Mouse (Mus musculus): ENCODE measurements around the gene Col5a1. TPM values are rescaled to one million over a fixed set of nuclear protein-coding genes. Genes with fewer than 3 reads are reported as not detected.

Gene Col5a1
- polyA plus RNA-seq, 1 experiment from 2014 or later: 5.4 TPM

DNA sequence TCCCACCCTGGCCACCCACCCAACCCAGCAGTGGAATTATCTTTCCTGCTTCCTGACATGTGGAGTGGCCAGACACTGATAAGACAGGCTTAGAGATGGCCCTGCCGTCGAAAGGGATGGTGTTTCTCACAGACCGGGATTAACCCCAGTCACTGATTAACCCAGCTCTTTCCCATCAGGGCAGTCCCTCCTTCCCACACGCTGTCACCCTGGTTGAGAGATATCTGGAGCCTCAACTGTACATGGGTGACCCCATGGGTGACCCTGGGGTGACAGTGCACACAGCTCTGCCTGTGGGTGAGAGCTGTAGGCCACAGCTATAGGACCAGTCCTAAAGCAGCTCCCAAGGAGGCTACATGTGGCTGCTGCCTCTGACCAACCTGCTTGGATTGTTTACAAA is 15.2 kb upstream of the Col5a1 start:
- 76% methylated on average over 4 of the region's 4 CpGs for WGBS
- no peak overlapping the region for H3K4me3 ChIP-seq

DNA sequence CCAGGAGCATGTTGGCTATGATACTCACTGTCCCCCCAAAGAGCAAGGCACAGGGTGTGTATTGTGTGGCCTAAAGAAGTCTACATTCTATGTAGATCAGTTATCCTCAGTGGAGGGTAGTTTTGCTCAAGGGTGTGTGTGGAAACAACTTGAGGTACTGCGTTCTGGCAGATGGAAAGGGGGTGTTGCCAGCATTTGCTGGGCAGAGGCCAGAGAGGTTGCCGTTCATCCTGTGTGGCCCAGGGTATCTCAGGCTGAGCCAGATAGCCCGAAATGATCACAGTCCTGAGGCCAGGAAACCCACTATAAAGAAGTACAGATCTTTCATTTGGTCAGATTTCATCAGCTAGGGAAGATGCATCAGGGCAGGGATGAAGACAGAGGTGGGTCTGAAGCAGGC is 13.9 kb upstream of the Col5a1 start:
- peaks cover 15% of the 10 kb centered on the region for H3K4me1 ChIP-seq
- no peaks in the 10 kb centered on the region for H3K36me3 ChIP-seq
- no peak overlapping the region for H3K9ac ChIP-seq (replicated peaks)
- H3K4me3 ChIP-seq: no peak overlapping the region
- ATAC-seq (replicated peaks): no peak
- no peaks in the 10 kb centered on the region for H3K9me3 ChIP-seq
- H3K4me2 ChIP-seq (replicated peaks): no peak overlapping the region
- no peaks in the 10 kb centered on the region for H3K27me3 ChIP-seq
- 56% methylated on average over 3 of the region's 3 CpGs for WGBS
- H3K27ac ChIP-seq (replicated peaks): no peak overlapping the region

More for the DNA sequence above, 15.2 kb upstream of the Col5a1 start:
- H3K27ac ChIP-seq (replicated peaks): no peak overlapping the region
- H3K27me3 ChIP-seq: no peaks in the 10 kb centered on the region
- no peaks in the 10 kb centered on the region for H3K36me3 ChIP-seq
- no peak overlapping the region for H3K9ac ChIP-seq (replicated peaks)
- no peaks in the 10 kb centered on the region for H3K9me3 ChIP-seq
- ATAC-seq (replicated peaks): no peak
- no peak overlapping the region for H3K4me2 ChIP-seq (replicated peaks)
- H3K4me1 ChIP-seq: peaks cover 3% of the 10 kb centered on the region

GRCm38 (mm10) chr2:27873030-27873429 is 13.2 kb upstream of the Col5a1 start:
- no peak overlapping the region for H3K4me3 ChIP-seq
- peaks cover 16% of the 10 kb centered on the region for H3K4me1 ChIP-seq
- no peak overlapping the region for H3K27ac ChIP-seq (replicated peaks)
- no peaks in the 10 kb centered on the region for H3K9me3 ChIP-seq
- no peak overlapping the region for H3K9ac ChIP-seq (replicated peaks)
- no peak for ATAC-seq (replicated peaks)
- H3K4me2 ChIP-seq (replicated peaks): no peak overlapping the region
- 87% methylated on average over 5 of the region's 5 CpGs for WGBS
- H3K36me3 ChIP-seq: no peaks in the 10 kb centered on the region
- H3K27me3 ChIP-seq: no peaks in the 10 kb centered on the region

DNA sequence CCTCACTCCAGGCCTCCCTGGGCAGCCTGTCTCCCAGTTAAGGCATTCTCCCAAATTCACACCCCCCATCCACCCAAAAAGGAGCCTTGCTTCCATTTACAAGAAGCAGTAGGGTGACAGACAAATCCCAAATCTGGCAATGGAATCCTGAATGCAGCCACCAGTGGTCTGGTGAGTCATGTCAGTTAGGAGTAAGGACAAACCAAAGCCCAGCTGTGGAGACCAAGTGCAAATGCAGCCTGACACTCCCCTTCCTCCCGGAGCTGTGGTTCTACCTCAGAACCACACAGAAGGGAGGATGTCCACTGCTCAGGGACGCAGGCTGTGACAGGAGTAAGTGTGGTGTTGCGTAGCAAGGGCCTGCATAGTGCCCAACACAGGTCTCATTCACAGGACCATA is 11.6 kb upstream of the Col5a1 start:
- ATAC-seq (replicated peaks): no peak
- no peak overlapping the region for H3K4me3 ChIP-seq
- no peaks in the 10 kb centered on the region for H3K9me3 ChIP-seq
- H3K27me3 ChIP-seq: no peaks in the 10 kb centered on the region
- no peak overlapping the region for H3K27ac ChIP-seq (replicated peaks)
- H3K4me2 ChIP-seq (replicated peaks): no peak overlapping the region
- H3K4me1 ChIP-seq: peaks cover 16% of the 10 kb centered on the region
- 84% methylated on average over 3 of the region's 3 CpGs for WGBS
- H3K9ac ChIP-seq (replicated peaks): no peak overlapping the region
- H3K36me3 ChIP-seq: no peaks in the 10 kb centered on the region

DNA sequence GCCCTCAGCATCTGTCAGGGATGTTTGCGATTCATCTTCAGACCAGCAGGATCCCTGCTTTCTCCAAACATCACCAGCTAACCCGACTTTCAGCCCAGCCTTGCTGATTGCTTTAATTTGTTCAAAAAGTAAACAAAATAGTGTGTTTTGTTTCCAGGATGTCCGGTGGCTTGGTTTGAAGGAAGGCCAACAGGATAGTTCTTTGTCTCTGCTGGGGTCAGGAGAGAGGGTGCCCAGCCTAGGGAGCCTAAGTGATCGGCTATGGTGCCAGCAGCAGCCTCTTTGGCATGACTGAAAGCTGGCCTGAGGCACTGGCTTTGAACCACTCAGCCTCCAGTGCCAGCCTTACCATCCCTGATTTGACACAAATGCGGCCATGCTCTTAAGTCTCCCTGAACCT is 11.0 kb upstream of the Col5a1 start:
- Histone ChIP-seq H3K9ac (replicated peaks) (no peak overlapping the region), H3K36me3 (no peaks in the 10 kb centered on the region), H3K27me3 (no peaks in the 10 kb centered on the region), H3K9me3 (no peaks in the 10 kb centered on the region), H3K27ac (replicated peaks) (no peak overlapping the region), H3K4me2 (replicated peaks) (no peak overlapping the region), H3K4me3 (no peak overlapping the region), H3K4me1 (peaks cover 16% of the 10 kb centered on the region)
- 70% methylated on average over 5 of the region's 5 CpGs for WGBS
- ATAC-seq (replicated peaks): no peak

GRCm38 (mm10) chr2:27875786-27876185 is 10.4 kb upstream of the Col5a1 start:
- Histone ChIP-seq H3K27me3 (no peaks in the 10 kb centered on the region), H3K4me2 (replicated peaks) (no peak overlapping the region), H3K9ac (replicated peaks) (no peak overlapping the region), H3K4me1 (peaks cover 16% of the 10 kb centered on the region), H3K27ac (replicated peaks) (peak overlapping the region; percentile 12; the same call in 1 of the 2 replicates), H3K36me3 (no peaks in the 10 kb centered on the region), H3K4me3 (no peak overlapping the region), H3K9me3 (no peaks in the 10 kb centered on the region)
- ATAC-seq (replicated peaks): no peak
- WGBS: 78% methylated on average over 5 of the region's 5 CpGs

DNA sequence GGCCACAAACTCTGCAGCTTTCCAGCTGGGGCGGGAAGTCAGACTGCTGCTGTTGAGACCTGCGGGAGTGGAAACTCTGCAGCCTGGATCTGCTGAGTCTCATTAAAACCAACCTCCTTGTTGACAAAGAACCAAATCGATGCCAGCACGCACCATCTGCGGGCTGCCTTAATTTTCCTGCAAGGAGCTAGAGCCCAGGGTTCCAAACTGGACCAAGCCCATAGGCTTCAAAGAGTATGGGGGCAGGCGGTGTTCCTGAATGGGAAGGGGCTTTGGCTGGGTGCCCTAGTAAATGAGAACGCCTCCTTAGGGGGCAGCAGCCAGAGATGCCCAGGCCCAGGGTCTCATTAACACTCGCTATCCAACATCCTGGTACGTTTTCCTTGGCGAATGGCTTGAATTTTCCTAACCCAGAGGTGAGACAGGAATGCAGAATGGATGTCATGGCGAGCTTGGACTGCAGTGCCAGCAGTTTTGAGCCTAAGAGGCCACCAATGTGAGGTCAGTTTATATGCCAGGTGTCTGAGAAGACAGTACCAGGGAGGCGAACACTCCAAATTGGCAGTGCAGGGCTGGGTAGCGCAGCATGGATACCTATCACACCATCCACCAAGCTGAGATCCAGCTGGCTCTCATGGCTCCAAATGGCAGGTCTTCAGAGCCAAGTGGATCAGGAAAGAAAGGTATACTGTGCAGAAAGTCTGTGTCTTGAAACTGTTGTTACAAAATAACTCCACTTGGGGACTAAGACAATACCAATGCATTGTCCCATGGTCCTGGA is 9.3 kb upstream of the Col5a1 start:
- peak overlapping the region; percentile 61 for H3K27ac ChIP-seq (replicated peaks)
- peak; percentile 32 for ATAC-seq (replicated peaks)

DNA sequence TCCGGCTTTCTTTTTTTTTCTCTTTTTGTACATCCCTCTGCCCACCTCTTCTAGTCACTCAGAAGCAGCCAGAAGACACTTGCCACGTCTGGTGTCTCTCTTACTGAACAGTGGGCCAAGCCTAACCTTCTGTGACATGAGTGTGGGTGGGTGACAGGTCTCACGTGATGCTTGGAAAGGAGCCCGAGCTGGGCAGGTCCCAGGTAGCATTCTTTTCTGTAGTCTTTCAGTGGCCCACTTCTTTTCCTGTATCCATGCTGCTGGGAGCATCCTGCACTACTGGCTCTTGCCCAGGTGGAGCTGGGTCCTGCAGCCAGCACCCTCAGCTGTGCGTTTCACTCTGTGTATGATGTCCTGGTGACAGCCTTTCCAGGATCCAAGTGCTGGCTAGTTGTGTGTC is 8.2 kb upstream of the Col5a1 start:
- no peak for ATAC-seq (replicated peaks)
- H3K4me1 ChIP-seq: peaks cover 16% of the 10 kb centered on the region
- no peak overlapping the region for H3K4me3 ChIP-seq
- no peaks in the 10 kb centered on the region for H3K36me3 ChIP-seq
- H3K27ac ChIP-seq (replicated peaks): no peak overlapping the region
- WGBS: 75% methylated on average over 5 of the region's 5 CpGs
- H3K4me2 ChIP-seq (replicated peaks): no peak overlapping the region
- no peaks in the 10 kb centered on the region for H3K9me3 ChIP-seq
- no peak overlapping the region for H3K9ac ChIP-seq (replicated peaks)
- H3K27me3 ChIP-seq: no peaks in the 10 kb centered on the region

More for the DNA sequence above, 9.3 kb upstream of the Col5a1 start:
- no peaks in the 10 kb centered on the region for H3K9me3 ChIP-seq
- H3K9ac ChIP-seq (replicated peaks): no peak overlapping the region
- no peak overlapping the region for H3K4me2 ChIP-seq (replicated peaks)
- 57% methylated on average over 13 of the region's 13 CpGs for WGBS
- peaks cover 16% of the 10 kb centered on the region for H3K4me1 ChIP-seq
- H3K4me3 ChIP-seq: no peak overlapping the region
- H3K36me3 ChIP-seq: no peaks in the 10 kb centered on the region
- no peaks in the 10 kb centered on the region for H3K27me3 ChIP-seq

DNA sequence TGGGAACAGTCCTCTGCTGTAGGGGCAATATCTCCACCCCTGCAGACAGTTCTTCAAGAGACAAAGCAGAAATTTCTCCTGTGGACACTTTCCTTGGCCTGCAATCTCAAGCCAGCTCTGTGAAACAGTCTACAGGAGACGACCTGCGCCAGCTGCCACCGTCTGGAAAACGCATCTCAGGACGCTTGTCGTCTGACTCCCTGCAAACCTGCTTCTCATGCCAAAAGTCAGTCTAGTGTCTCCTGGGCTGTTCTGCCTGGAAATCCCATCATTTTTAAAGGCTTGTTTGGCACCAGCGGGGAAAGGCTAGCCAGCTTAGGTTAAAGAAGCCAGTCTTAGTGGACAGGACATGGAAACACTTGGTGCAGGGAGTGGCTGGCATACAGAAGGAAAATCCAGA is 2.9 kb upstream of the Col5a1 start:
- no peaks in the 10 kb centered on the region for H3K36me3 ChIP-seq
- peaks cover 10% of the 10 kb centered on the region; the same call in 1 of the 2 replicates for H3K27me3 ChIP-seq
- H3K9me3 ChIP-seq: no peaks in the 10 kb centered on the region
- 85% methylated on average over 7 of the region's 7 CpGs for WGBS
- H3K4me1 ChIP-seq: peaks cover 20% of the 10 kb centered on the region
- no peak for ATAC-seq (replicated peaks)
- H3K4me2 ChIP-seq (replicated peaks): no peak overlapping the region
- H3K9ac ChIP-seq (replicated peaks): no peak overlapping the region
- H3K4me3 ChIP-seq: no peak overlapping the region
- H3K27ac ChIP-seq (replicated peaks): no peak overlapping the region

GRCm38 (mm10) chr2:27885456-27886147 is 623 bp upstream of the Col5a1 start:
- Histone ChIP-seq H3K27me3 (peaks cover 13% of the 10 kb centered on the region; the same call in 1 of the 2 replicates), H3K27ac (replicated peaks) (no peak overlapping the region), H3K9me3 (no peaks in the 10 kb centered on the region), H3K9ac (replicated peaks) (peak overlapping the region; percentile 46), H3K4me1 (peaks cover 32% of the 10 kb centered on the region), H3K4me2 (replicated peaks) (peak overlapping the region; percentile 93), H3K4me3 (peak overlapping the region; percentile 49), H3K36me3 (no peaks in the 10 kb centered on the region)
- 4% methylated on average over 12 of the region's 12 CpGs for WGBS
- ATAC-seq (replicated peaks): peak; percentile 78

DNA sequence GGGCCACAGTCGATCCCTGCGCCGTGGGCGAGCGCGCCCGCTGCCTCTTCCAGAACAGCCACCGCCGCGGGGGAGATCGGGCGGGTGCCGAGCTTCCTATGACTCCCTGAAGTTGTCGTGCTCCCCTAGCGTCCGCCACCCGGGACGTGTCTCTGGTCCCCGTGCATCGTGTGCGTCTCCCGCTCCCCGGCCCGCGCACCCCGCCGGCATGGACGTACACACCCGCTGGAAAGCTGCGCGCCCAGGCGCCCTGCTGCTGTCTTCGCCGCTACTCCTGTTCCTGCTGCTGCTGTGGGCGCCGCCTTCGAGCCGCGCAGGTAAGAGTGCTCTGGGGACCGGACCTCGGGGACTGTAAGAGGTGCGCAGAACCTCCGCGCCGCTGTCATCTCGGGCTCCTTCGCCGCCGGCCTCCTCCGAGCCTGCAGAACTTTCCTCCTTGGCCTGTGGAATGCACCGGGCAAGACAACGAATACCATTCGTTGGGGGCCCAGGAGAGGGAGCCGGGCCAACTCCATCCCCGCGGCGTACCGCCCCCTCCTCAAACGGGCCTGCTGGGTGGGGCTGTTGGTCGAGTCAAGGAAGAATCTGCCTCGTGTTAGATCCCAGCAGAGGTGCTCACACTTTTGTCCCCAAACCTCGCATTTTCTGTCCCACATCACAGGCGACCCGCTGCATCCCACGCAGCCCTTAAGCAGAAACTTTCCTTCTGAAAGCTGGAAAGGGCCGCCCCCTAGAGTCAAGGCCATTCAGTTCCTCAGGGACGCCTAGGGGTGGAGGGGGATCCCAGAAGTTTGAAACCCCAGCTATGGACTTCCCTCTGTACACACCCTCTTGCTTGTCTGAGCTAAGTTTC is 609 bp downstream of the Col5a1 start:
- ATAC-seq (replicated peaks): peak; percentile 49
- Histone ChIP-seq H3K9ac (replicated peaks) (peak overlapping the region; percentile 46), H3K9me3 (no peaks in the 10 kb centered on the region), H3K4me1 (peaks cover 32% of the 10 kb centered on the region), H3K4me3 (peak overlapping the region; percentile 49), H3K36me3 (no peaks in the 10 kb centered on the region), H3K27me3 (peaks cover 13% of the 10 kb centered on the region; the same call in 1 of the 2 replicates), H3K27ac (replicated peaks) (no peak overlapping the region), H3K4me2 (replicated peaks) (peak overlapping the region; percentile 93)
- under 1% methylated on average over 66 of the region's 67 CpGs for WGBS
